Mouse (Mus musculus) thymus, adult 2 months (tissue): ENCODE data around the gene Ankrd36. TPM values are rescaled to one million over a fixed set of nuclear protein-coding genes. Genes with fewer than 3 reads are reported as not detected.
"Not testable (repeated sequence)": the region's sequence is repeated elsewhere in the genome, so short reads cannot be mapped to it uniquely, and the experiment has no call there.

ENCODE experiments used
- DNase-seq: peaks from one replicate; pipeline ENCODE4 v3.0.0; 2021
- H3K27ac ChIP-seq: fragments of 200-500 bp; 2 replicates; pipeline ENCODE4 v1.5.1; 2012; ENCODE audit warnings: low read length, control low read depth; ENCODE audit not compliant: control insufficient read depth, insufficient read depth
- H3K27me3 ChIP-seq: fragments of 200-500 bp; 2 replicates; pipeline ENCODE4 v1.6.1; 2012; ENCODE audit warnings: mild to moderate bottlenecking, low read length, moderate library complexity, mixed read lengths; ENCODE audit not compliant: control insufficient read depth, insufficient read depth
- H3K36me3 ChIP-seq: fragments of 200-500 bp; 2 replicates; pipeline ENCODE4 v1.6.1; 2012; ENCODE audit warnings: mild to moderate bottlenecking, low read length, moderate library complexity; ENCODE audit not compliant: control insufficient read depth, insufficient read depth
- H3K4me1 ChIP-seq: fragments of 200-500 bp; replicated peaks from 2 replicates; pipeline ENCODE4 v1.6.1; 2012; ENCODE audit warnings: low read length; ENCODE audit not compliant: control insufficient read depth, insufficient read depth
- H3K4me3 ChIP-seq: fragments of 200-500 bp; 2 replicates; pipeline ENCODE4 v1.5.1; 2012; ENCODE audit warnings: mild to moderate bottlenecking, low read length, control low read depth, moderate library complexity; ENCODE audit not compliant: control insufficient read depth, insufficient read depth
- CTCF ChIP-seq: fragments of 200-500 bp; IDR thresholded peaks from 2 replicates; pipeline ENCODE4 v1.5.1; 2012; ENCODE audit warnings: mild to moderate bottlenecking, control low read depth, low read length, moderate library complexity, borderline replicate concordance; ENCODE audit not compliant: control insufficient read depth, poor library complexity, insufficient read depth; ENCODE audit errors: extremely low read depth
- POLR2A ChIP-seq: fragments of 200-500 bp; IDR thresholded peaks from 2 replicates; pipeline ENCODE4 v1.6.1; 2012; ENCODE audit warnings: mild to moderate bottlenecking, low read length, control low read depth, moderate library complexity; ENCODE audit not compliant: control insufficient read depth, poor library complexity, insufficient read depth; ENCODE audit errors: extremely low read depth
- WGBS: fragments of 180-500 bp; shearing (Covaris S2); methylation state at CpG from one replicate; pipeline ENCODE4 v1.1.7; 2018; 5-methylcytosine and 5-hydroxymethylcytosine counted together
- polyA plus RNA-seq: library from polyadenylated mRNA; depleted of rRNA; stranded (reverse); fragments of >200 nt; gene quantifications from 2 replicates; pipeline ENCODE4 v1.2.3, GENCODE M21; 2012

The Ankrd36 gene
- polyA plus RNA-seq, 1 experiment = not detected

- no peaks in the 10 kb centered on the region for H3K36me3 ChIP-seq
- no peaks in the 10 kb centered on the region for H3K27me3 ChIP-seq
- no peak for TF ChIP-seq POLR2A
- 94% methylated on average over 4 of the region's 4 CpGs for WGBS
- H3K4me3 ChIP-seq = no peak overlapping the region
- H3K4me1 ChIP-seq = no peaks in the 10 kb centered on the region
- no peak overlapping the region for H3K27ac ChIP-seq
- no peak for DNase-seq
These were observed 25.9 kb downstream of the Ankrd36 start for GRCm38 (mm10) chr11:5595381-5595791.

GRCm38 (mm10) chr11:5595792-5596191 is 26.3 kb downstream of the Ankrd36 start:
- Histone ChIP-seq H3K27ac (no peak overlapping the region), H3K27me3 (no peaks in the 10 kb centered on the region), H3K36me3 (no peaks in the 10 kb centered on the region), H3K4me3 (no peak overlapping the region), H3K4me1 (no peaks in the 10 kb centered on the region)
- DNase-seq = no peak
- TF ChIP-seq POLR2A (no peak), CTCF (no peak)
- WGBS = 96% methylated on average over 5 of the region's 5 CpGs

GRCm38 (mm10) chr11:5596756-5597155 is 27.3 kb downstream of the Ankrd36 start:
- no peak overlapping the region for H3K4me3 ChIP-seq
- no peak for DNase-seq
- H3K27ac ChIP-seq = no peak overlapping the region
- WGBS = 93% methylated on average over 6 of the region's 6 CpGs
- H3K4me1 ChIP-seq = no peaks in the 10 kb centered on the region
- TF ChIP-seq POLR2A (no peak), CTCF (no peak)
- H3K36me3 ChIP-seq = no peaks in the 10 kb centered on the region
- no peaks in the 10 kb centered on the region for H3K27me3 ChIP-seq

GRCm38 (mm10) chr11:5605421-5605820 is 35.9 kb downstream of the Ankrd36 start:
- TF ChIP-seq POLR2A = no peak
- no peak for TF ChIP-seq CTCF
- no peaks in the 10 kb centered on the region for H3K36me3 ChIP-seq
- no peak overlapping the region for H3K4me3 ChIP-seq
- no peaks in the 10 kb centered on the region for H3K4me1 ChIP-seq
- H3K27me3 ChIP-seq = no peaks in the 10 kb centered on the region
- WGBS = 95% methylated on average over 3 of the region's 3 CpGs
- H3K27ac ChIP-seq = no peak overlapping the region
- no peak for DNase-seq

- H3K4me1 ChIP-seq, H3K27ac ChIP-seq, H3K36me3 ChIP-seq, H3K4me3 ChIP-seq, H3K27me3 ChIP-seq, DNase-seq: not testable (repeated sequence)
- WGBS = 83% methylated on average over 1 of the region's 1 CpGs
These were observed 42.4 kb downstream of the Ankrd36 start for GRCm38 (mm10) chr11:5611918-5612317.

GRCm38 (mm10) chr11:5614453-5614852 is 45.0 kb downstream of the Ankrd36 start:
- Histone ChIP-seq H3K4me3 (no peak overlapping the region), H3K36me3 (no peaks in the 10 kb centered on the region), H3K4me1 (no peaks in the 10 kb centered on the region), H3K27me3 (no peaks in the 10 kb centered on the region), H3K27ac (no peak overlapping the region)
- no peak for DNase-seq
- TF ChIP-seq CTCF (no peak), POLR2A (no peak)
- WGBS = 91% methylated on average over 3 of the region's 3 CpGs

- H3K36me3 ChIP-seq = no peaks in the 10 kb centered on the region
- no peak for TF ChIP-seq POLR2A
- no peak for TF ChIP-seq CTCF
- H3K4me1 ChIP-seq = no peaks in the 10 kb centered on the region
- H3K27me3 ChIP-seq = no peaks in the 10 kb centered on the region
- no peak for DNase-seq
- H3K4me3 ChIP-seq = no peak overlapping the region
- H3K27ac ChIP-seq = no peak overlapping the region
- 86% methylated on average over 4 of the region's 4 CpGs for WGBS
These were observed 55.6 kb downstream of the Ankrd36 start for GRCm38 (mm10) chr11:5625101-5625500.
